Mouse (Mus musculus) spleen, postnatal 36 days (tissue): ENCODE measurements around the gene Gm5565.
A peak's percentile ranks its signal among the peaks of the same experiment; 100 is the strongest.
"Not testable (repeated sequence)": the region's sequence is repeated elsewhere in the genome, so short reads cannot be mapped to it uniquely, and the experiment has no call there.

ENCODE experiments used
- DNase-seq, 2 experiments: peaks; one replicate each; pipeline ENCODE4 v3.0.0; 2022; ENCODE audit warnings: low spot score in 2 of 2, mixed read lengths in 1 of 2

Gm5565 gene

GRCm38 (mm10) chr5:146160439-146160838 lies at the start of gene Gm5565:
Gene Gm5565 (minus strand): TSS chr5:146160539.
- not testable (repeated sequence) for DNase-seq

GRCm38 (mm10) chr5:146205537-146205936 lies 45.2 kb upstream of the Gm5565 start:
- DNase-seq = no peak

GRCm38 (mm10) chr5:146203921-146204320 lies 43.6 kb upstream of the Gm5565 start:
- no peak for DNase-seq

GRCm38 (mm10) chr5:146200580-146200979 lies 40.2 kb upstream of the Gm5565 start:
- no peak for DNase-seq

- no peak for DNase-seq
These were observed 39.2 kb upstream of the Gm5565 start for GRCm38 (mm10) chr5:146199540-146199939.

- DNase-seq = no peak
These were observed 38.7 kb upstream of the Gm5565 start for GRCm38 (mm10) chr5:146199073-146199472.

GRCm38 (mm10) chr5:146193360-146193759 lies 33.0 kb upstream of the Gm5565 start:
- no peak for DNase-seq

- DNase-seq = no peak
These were observed 30.3 kb upstream of the Gm5565 start for GRCm38 (mm10) chr5:146190501-146191269.

GRCm38 (mm10) chr5:146190093-146190492 lies 29.8 kb upstream of the Gm5565 start:
- DNase-seq = no peak

GRCm38 (mm10) chr5:146188712-146189111 lies 28.4 kb upstream of the Gm5565 start:
- no peak for DNase-seq

- DNase-seq = no peak
These were observed 27.8 kb upstream of the Gm5565 start for GRCm38 (mm10) chr5:146188144-146188543.

- DNase-seq = peak; percentile 38 to 44
These were observed 27.1 kb upstream of the Gm5565 start for GRCm38 (mm10) chr5:146187441-146187840.

GRCm38 (mm10) chr5:146185204-146185603 lies 24.9 kb upstream of the Gm5565 start, which contains the start of gene 1700001J03Rik:
Gene 1700001J03Rik (minus strand): TSS chr5:146185304.
- not testable (repeated sequence) for DNase-seq

- not testable (repeated sequence) for DNase-seq
These were observed 12.4 kb upstream of the Gm5565 start for GRCm38 (mm10) chr5:146172744-146173143.

GRCm38 (mm10) chr5:146170621-146171020 lies 10.3 kb upstream of the Gm5565 start, which contains the start of gene Gm6309:
Gene Gm6309 (minus strand): TSS chr5:146170721.
- not testable (repeated sequence) for DNase-seq

- DNase-seq = not testable (repeated sequence)
These were observed 2.0 kb downstream of the Gm5565 start for GRCm38 (mm10) chr5:146158326-146158725.

GRCm38 (mm10) chr5:146150454-146150853 lies 9.9 kb downstream of the Gm5565 start:
- DNase-seq = no peak

- no peak for DNase-seq
These were observed 12.4 kb downstream of the Gm5565 start for GRCm38 (mm10) chr5:146147903-146148302.
